Mouse (Mus musculus) small intestine, adult 2 months (tissue): ENCODE measurements at regions not wholly inside any gene's neighbourhood (a gene's known extent, or its start where the extent isn't known, plus 50 kb on each side); places are given as distances from the start of the nearest gene placed in this dataset.

Experiments used
- CTCF ChIP-seq: fragments of 200-500 bp; IDR thresholded peaks from 2 replicates; pipeline ENCODE4 v1.5.1; 2012; ENCODE audit warnings: low read depth, mild to moderate bottlenecking, control low read depth, inconsistent platforms, low read length, moderate library complexity, mixed read lengths; ENCODE audit not compliant: insufficient replicate concordance, insufficient read length; ENCODE audit errors: extremely low read depth
- POLR2A ChIP-seq: fragments of 200-500 bp; IDR thresholded peaks from 2 replicates; pipeline ENCODE4 v1.6.1; 2012; ENCODE audit warnings: low read depth, mild to moderate bottlenecking, control low read depth, inconsistent platforms, low read length, moderate library complexity

GRCm38 (mm10) chr4:124368831-124369230 is 241.8 kb downstream of the 3100002H09Rik start:
- TF ChIP-seq CTCF, result no peak
- no peak for TF ChIP-seq POLR2A
